Mouse (Mus musculus): ENCODE data around the gene Svs1. TPM values are rescaled to one million over a fixed set of nuclear protein-coding genes. Genes with fewer than 3 reads are reported as not detected.
A peak's percentile ranks its signal among the peaks of the same experiment; 100 is the strongest.

Gene Svs1
- polyA plus RNA-seq (2012; rRNA removed): not detected in 2 replicates

DNA sequence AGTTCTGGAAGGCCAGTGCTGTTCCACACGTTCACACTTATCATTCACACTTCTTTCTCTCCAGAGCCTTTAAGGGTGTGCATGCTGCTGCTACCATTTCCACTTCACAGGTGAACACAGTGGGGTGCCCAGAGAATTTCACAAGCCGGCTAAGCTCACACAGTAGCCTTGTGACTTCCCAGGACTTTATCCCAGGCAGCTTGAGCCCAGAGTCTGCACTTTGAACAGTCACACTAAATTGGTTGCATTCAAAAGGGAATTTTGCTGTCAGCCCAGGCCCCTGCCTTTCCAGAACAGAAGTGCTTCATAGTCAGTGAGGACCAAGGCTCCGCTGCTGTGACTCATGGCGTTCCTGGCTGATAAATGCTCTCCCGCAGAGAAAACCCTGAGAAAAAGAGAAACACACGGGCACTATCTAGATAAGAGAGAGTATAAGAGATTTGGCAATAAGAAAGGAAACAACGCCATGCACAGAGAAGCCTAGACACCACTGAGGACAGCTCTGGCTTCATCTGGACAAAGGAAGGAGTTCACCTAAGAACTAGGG lies at the start of gene Svs1:
Gene Svs1 (plus strand): TSS at position 418 of the 547 bp plus-strand sequence.
- H3K27ac ChIP-seq (ENCODE audit: insufficient read depth, low read length): no peak within 1 kb of the TSS
- no peaks in the 10 kb centered on the region for H3K27me3 ChIP-seq (ENCODE audit: control insufficient read depth, insufficient read depth, low read length)
- no peaks in the 10 kb centered on the region for H3K36me3 ChIP-seq (ENCODE audit: control insufficient read depth, insufficient read depth, low read length)
- no peak within 1 kb of the TSS for H3K4me3 ChIP-seq (ENCODE audit: extremely low read depth, insufficient read depth, insufficient read length)
- no peak for DNase-seq (ENCODE audit: low read depth in 1 of 2, low spot score in 2 of 2)
- TF ChIP-seq CTCF (IDR thresholded peaks at IDR 0.05; ENCODE audit: extremely low read depth, insufficient read depth, insufficient read length, insufficient replicate concordance) (no peak), POLR2A (IDR thresholded peaks at IDR 0.05; ENCODE audit: low read depth, low read length) (no peak)
- WGBS: 77% methylated on average over 7 of the region's 7 CpGs
- no peaks in the 10 kb centered on the region for H3K4me1 ChIP-seq (ENCODE audit: control insufficient read depth, insufficient read depth, insufficient read length)

- H3K36me3 ChIP-seq (ENCODE audit: control insufficient read depth, insufficient read depth, low read length): no peaks in the 10 kb centered on the region
- no peak for TF ChIP-seq POLR2A (IDR thresholded peaks at IDR 0.05; ENCODE audit: low read depth, low read length)
- no peak for TF ChIP-seq CTCF (IDR thresholded peaks at IDR 0.05; ENCODE audit: extremely low read depth, insufficient read depth, insufficient read length, insufficient replicate concordance)
- H3K27me3 ChIP-seq (ENCODE audit: control insufficient read depth, insufficient read depth, low read length): no peaks in the 10 kb centered on the region
- 75% methylated on average over 2 of the region's 2 CpGs for WGBS
- no peaks in the 10 kb centered on the region for H3K4me1 ChIP-seq (ENCODE audit: control insufficient read depth, insufficient read depth, insufficient read length)
- H3K27ac ChIP-seq (ENCODE audit: insufficient read depth, low read length): no peak overlapping the region
- H3K4me3 ChIP-seq (ENCODE audit: extremely low read depth, insufficient read depth, insufficient read length): no peak overlapping the region
- no peak for DNase-seq (ENCODE audit: low read depth in 1 of 2, low spot score in 2 of 2)
Observed at GRCm38 (mm10) chr6:48949596-48949995, 37.1 kb upstream of the Svs1 start.

- H3K4me1 ChIP-seq (ENCODE audit: control insufficient read depth, insufficient read depth, insufficient read length): no peaks in the 10 kb centered on the region
- H3K36me3 ChIP-seq (ENCODE audit: control insufficient read depth, insufficient read depth, low read length): no peaks in the 10 kb centered on the region
- H3K27me3 ChIP-seq (ENCODE audit: control insufficient read depth, insufficient read depth, low read length): no peaks in the 10 kb centered on the region
- 90% methylated on average over 5 of the region's 5 CpGs for WGBS
- H3K4me3 ChIP-seq (ENCODE audit: extremely low read depth, insufficient read depth, insufficient read length): no peak overlapping the region
- TF ChIP-seq CTCF (IDR thresholded peaks at IDR 0.05; ENCODE audit: extremely low read depth, insufficient read depth, insufficient read length, insufficient replicate concordance): no peak
- TF ChIP-seq POLR2A (IDR thresholded peaks at IDR 0.05; ENCODE audit: low read depth, low read length): no peak
- no peak overlapping the region for H3K27ac ChIP-seq (ENCODE audit: insufficient read depth, low read length)
- no peak for DNase-seq (ENCODE audit: low read depth in 1 of 2, low spot score in 2 of 2)
Observed at GRCm38 (mm10) chr6:48950676-48951075, 36.0 kb upstream of the Svs1 start.

DNA sequence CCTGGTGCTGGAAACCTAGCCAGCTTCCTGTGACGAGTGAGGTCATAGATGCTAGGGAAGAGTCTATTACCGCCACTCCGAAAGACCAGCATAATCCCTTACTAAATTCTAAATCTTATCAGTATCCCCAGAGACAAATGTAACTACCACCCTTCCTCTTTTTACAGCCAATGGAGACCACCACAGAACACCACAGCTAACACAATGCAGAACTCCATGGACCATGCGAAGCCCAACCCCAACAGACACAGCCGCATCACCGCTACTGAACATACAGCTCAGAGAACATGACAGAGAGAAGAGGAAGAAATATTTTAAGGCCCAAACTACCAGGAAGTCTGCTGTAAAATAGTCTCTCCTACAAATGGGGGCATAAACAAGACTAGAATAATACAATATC lies 35.0 kb upstream of the Svs1 start:
- Histone ChIP-seq H3K4me1 (ENCODE audit: control insufficient read depth, insufficient read depth, insufficient read length) (no peaks in the 10 kb centered on the region), H3K36me3 (ENCODE audit: control insufficient read depth, insufficient read depth, low read length) (no peaks in the 10 kb centered on the region), H3K4me3 (ENCODE audit: extremely low read depth, insufficient read depth, insufficient read length) (no peak overlapping the region), H3K27me3 (ENCODE audit: control insufficient read depth, insufficient read depth, low read length) (no peaks in the 10 kb centered on the region), H3K27ac (ENCODE audit: insufficient read depth, low read length) (no peak overlapping the region)
- no peak for DNase-seq (ENCODE audit: low read depth in 1 of 2, low spot score in 2 of 2)
- TF ChIP-seq CTCF (IDR thresholded peaks at IDR 0.05; ENCODE audit: extremely low read depth, insufficient read depth, insufficient read length, insufficient replicate concordance) (no peak), POLR2A (IDR thresholded peaks at IDR 0.05; ENCODE audit: low read depth, low read length) (no peak)
- 40% methylated on average over 6 of the region's 6 CpGs for WGBS

GRCm38 (mm10) chr6:48953220-48953619 lies 33.4 kb upstream of the Svs1 start:
- 80% methylated on average over 5 of the region's 5 CpGs for WGBS
- Histone ChIP-seq H3K4me3 (ENCODE audit: extremely low read depth, insufficient read depth, insufficient read length) (no peak overlapping the region), H3K27me3 (ENCODE audit: control insufficient read depth, insufficient read depth, low read length) (no peaks in the 10 kb centered on the region), H3K27ac (ENCODE audit: insufficient read depth, low read length) (no peak overlapping the region), H3K4me1 (ENCODE audit: control insufficient read depth, insufficient read depth, insufficient read length) (no peaks in the 10 kb centered on the region), H3K36me3 (ENCODE audit: control insufficient read depth, insufficient read depth, low read length) (no peaks in the 10 kb centered on the region)
- TF ChIP-seq CTCF (IDR thresholded peaks at IDR 0.05; ENCODE audit: extremely low read depth, insufficient read depth, insufficient read length, insufficient replicate concordance): no peak
- no peak for TF ChIP-seq POLR2A (IDR thresholded peaks at IDR 0.05; ENCODE audit: low read depth, low read length)
- DNase-seq (ENCODE audit: low read depth in 1 of 2, low spot score in 2 of 2): no peak

DNA sequence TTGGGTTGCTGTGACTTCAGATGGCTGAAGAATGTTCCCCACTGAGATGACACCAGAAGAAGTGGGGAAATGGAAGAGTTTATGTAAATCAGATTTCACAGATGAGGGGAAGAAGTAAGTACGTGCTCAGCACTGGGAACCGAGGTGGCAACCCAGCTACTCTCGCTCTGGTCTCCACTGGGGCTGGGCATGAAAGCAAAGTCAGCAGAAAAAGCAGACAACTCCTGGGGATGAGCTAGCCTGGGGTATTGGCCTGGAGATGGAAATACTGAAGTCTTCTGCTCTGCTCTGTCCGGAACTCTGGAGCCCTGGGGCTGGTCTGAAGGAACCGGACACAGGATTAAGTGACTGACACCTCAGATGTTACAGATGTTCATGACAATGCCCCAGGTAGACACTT lies 32.5 kb upstream of the Svs1 start:
- TF ChIP-seq POLR2A (IDR thresholded peaks at IDR 0.05; ENCODE audit: low read depth, low read length) (no peak), CTCF (IDR thresholded peaks at IDR 0.05; ENCODE audit: extremely low read depth, insufficient read depth, insufficient read length, insufficient replicate concordance) (no peak)
- DNase-seq (ENCODE audit: low read depth in 1 of 2, low spot score in 2 of 2): no peak
- H3K4me1 ChIP-seq (ENCODE audit: control insufficient read depth, insufficient read depth, insufficient read length): no peaks in the 10 kb centered on the region
- WGBS: 84% methylated on average over 5 of the region's 5 CpGs
- no peaks in the 10 kb centered on the region for H3K36me3 ChIP-seq (ENCODE audit: control insufficient read depth, insufficient read depth, low read length)
- no peak overlapping the region for H3K4me3 ChIP-seq (ENCODE audit: extremely low read depth, insufficient read depth, insufficient read length)
- H3K27ac ChIP-seq (ENCODE audit: insufficient read depth, low read length): no peak overlapping the region
- H3K27me3 ChIP-seq (ENCODE audit: control insufficient read depth, insufficient read depth, low read length): no peaks in the 10 kb centered on the region

- 20% methylated on average over 1 of the region's 1 CpGs for WGBS
- no peak for TF ChIP-seq CTCF (IDR thresholded peaks at IDR 0.05; ENCODE audit: extremely low read depth, insufficient read depth, insufficient read length, insufficient replicate concordance)
- TF ChIP-seq POLR2A (IDR thresholded peaks at IDR 0.05; ENCODE audit: low read depth, low read length): no peak
- no peaks in the 10 kb centered on the region for H3K4me1 ChIP-seq (ENCODE audit: control insufficient read depth, insufficient read depth, insufficient read length)
- no peak overlapping the region for H3K27ac ChIP-seq (ENCODE audit: insufficient read depth, low read length)
- no peaks in the 10 kb centered on the region for H3K36me3 ChIP-seq (ENCODE audit: control insufficient read depth, insufficient read depth, low read length)
- H3K4me3 ChIP-seq (ENCODE audit: extremely low read depth, insufficient read depth, insufficient read length): no peak overlapping the region
- peak in 1 of 2 experiments; percentile 13 for DNase-seq (ENCODE audit: low read depth in 1 of 2, low spot score in 2 of 2)
- H3K27me3 ChIP-seq (ENCODE audit: control insufficient read depth, insufficient read depth, low read length): no peaks in the 10 kb centered on the region
Observed at GRCm38 (mm10) chr6:48954946-48955345, 31.7 kb upstream of the Svs1 start.

All from spleen, adult 2 months (tissue).